Mouse (Mus musculus): ENCODE results near the gene Fgfr2. TPM values are rescaled to one million over a fixed set of nuclear protein-coding genes. Genes with fewer than 3 reads are reported as not detected.

Fgfr2 gene
- polyA plus RNA-seq, 1 experiment, result 0.17 TPM

GRCm38 (mm10) chr7:132316101-132317035 lies 806.8 kb downstream of the Fgfr2 start:
- TF ChIP-seq MYOG (IDR thresholded peaks at IDR 0.05; ENCODE audit: control insufficient read depth in 1 of 3, insufficient read depth in 1 of 3, insufficient read length in 2 of 3, low read depth in 2 of 3), result peak in 2 of 3 experiments; percentile 68 to 81
- no peak for TF ChIP-seq TCF12 (IDR thresholded peaks at IDR 0.05; ENCODE audit: insufficient read depth, poor library complexity, severe bottlenecking)
- peak; percentile 38 for TF ChIP-seq POLR2A (IDR thresholded peaks at IDR 0.05; ENCODE audit: insufficient read length, low read depth)
- peak in 2 of 3 experiments; percentile 58 to 70 for TF ChIP-seq MYOD1 (IDR thresholded peaks at IDR 0.05; ENCODE audit: control insufficient read depth in 1 of 3, insufficient read length in 2 of 3, low read depth in 2 of 3)
- H3K4me3 ChIP-seq, result peak overlapping the region; percentile 92

GRCm38 (mm10) chr7:132315149-132316091 lies 807.7 kb downstream of the Fgfr2 start:
- no peak for TF ChIP-seq CEBPB (IDR thresholded peaks at IDR 0.05; ENCODE audit: insufficient read depth, poor library complexity, severe bottlenecking)
- peak; percentile 41 for TF ChIP-seq POLR2AphosphoS2 (IDR thresholded peaks at IDR 0.05; ENCODE audit: insufficient read length, low read depth)
- no peak for TF ChIP-seq SRF (IDR thresholded peaks at IDR 0.05; ENCODE audit: control insufficient read depth, insufficient read length, low read depth)
- TF ChIP-seq MAX (IDR thresholded peaks at IDR 0.05; ENCODE audit: low read depth), result no peak
- peak; percentile 53 for TF ChIP-seq POLR2A (IDR thresholded peaks at IDR 0.05; ENCODE audit: insufficient read length, low read depth)
- peak in 1 of 3 experiments; percentile 51 for TF ChIP-seq MYOG (IDR thresholded peaks at IDR 0.05; ENCODE audit: control insufficient read depth in 1 of 3, insufficient read depth in 1 of 3, insufficient read length in 2 of 3, low read depth in 2 of 3)
- no peak for TF ChIP-seq USF1 (IDR thresholded peaks at IDR 0.05; ENCODE audit: low read depth)
- no peak for TF ChIP-seq TCF3 (IDR thresholded peaks at IDR 0.05; ENCODE audit: insufficient read length, low read depth)
- TF ChIP-seq REST (IDR thresholded peaks at IDR 0.05; ENCODE audit: insufficient read depth, insufficient read length), result no peak
- no peak for TF ChIP-seq TCF12 (IDR thresholded peaks at IDR 0.05; ENCODE audit: insufficient read depth, poor library complexity, severe bottlenecking)
- no peak for TF ChIP-seq MYOD1 (IDR thresholded peaks at IDR 0.05; ENCODE audit: control insufficient read depth in 1 of 3, insufficient read length in 2 of 3, low read depth in 2 of 3)
- no peak for TF ChIP-seq E2F4 (IDR thresholded peaks at IDR 0.05; ENCODE audit: insufficient read depth)

More at GRCm38 (mm10) chr7:132316101-132317035, 806.8 kb downstream of the Fgfr2 start:
- Histone ChIP-seq H3K36me3 (ENCODE audit: control insufficient read depth, insufficient read depth) (no peaks in the 10 kb centered on the region), H3K4me2 (ENCODE audit: low read depth) (peak overlapping the region; percentile 88), H3ac (ENCODE audit: control insufficient read depth, insufficient read length) (peak overlapping the region; percentile 58), H3K27me3 (ENCODE audit: control insufficient read depth, insufficient read depth, insufficient read length) (no peaks in the 10 kb centered on the region), H3K79me2 (ENCODE audit: control insufficient read depth, insufficient read depth) (peaks cover 39% of the 10 kb centered on the region)

GRCm38 (mm10) chr7:132312396-132312795 lies 810.8 kb downstream of the Fgfr2 start:
- no peak overlapping the region for H3K4me2 ChIP-seq (ENCODE audit: low read depth)
- H3K79me2 ChIP-seq (ENCODE audit: control insufficient read depth, insufficient read depth), result peaks cover 78% of the 10 kb centered on the region
- H3K4me3 ChIP-seq, result no peak overlapping the region
- no peak overlapping the region for H3ac ChIP-seq (ENCODE audit: control insufficient read depth, insufficient read length)
- H3K27me3 ChIP-seq (ENCODE audit: control insufficient read depth, insufficient read depth, insufficient read length), result no peaks in the 10 kb centered on the region
- no peaks in the 10 kb centered on the region for H3K36me3 ChIP-seq (ENCODE audit: control insufficient read depth, insufficient read depth)
- no peak for TF ChIP-seq USF1 (IDR thresholded peaks at IDR 0.05; ENCODE audit: low read depth)
- peak in 1 of 3 experiments; percentile 31 for TF ChIP-seq MYOD1 (IDR thresholded peaks at IDR 0.05; ENCODE audit: control insufficient read depth in 1 of 3, insufficient read length in 2 of 3, low read depth in 2 of 3)

More at GRCm38 (mm10) chr7:132315149-132316091, 807.7 kb downstream of the Fgfr2 start:
- Histone ChIP-seq H3ac (ENCODE audit: control insufficient read depth, insufficient read length) (peak overlapping the region; percentile 58), H3K27me3 (ENCODE audit: control insufficient read depth, insufficient read depth, insufficient read length) (no peaks in the 10 kb centered on the region), H3K36me3 (ENCODE audit: control insufficient read depth, insufficient read depth) (no peaks in the 10 kb centered on the region), H3K4me2 (ENCODE audit: low read depth) (peak overlapping the region; percentile 88), H3K79me2 (ENCODE audit: control insufficient read depth, insufficient read depth) (peaks cover 48% of the 10 kb centered on the region), H3K4me3 (peak overlapping the region; percentile 92)

GRCm38 (mm10) chr7:132308537-132309191 lies 814.5 kb downstream of the Fgfr2 start:
- H3K4me3 ChIP-seq, result no peak overlapping the region

More at GRCm38 (mm10) chr7:132308537-132309191, 814.5 kb downstream of the Fgfr2 start:
- Histone ChIP-seq H3K79me2 (ENCODE audit: control insufficient read depth, insufficient read depth) (peaks cover 82% of the 10 kb centered on the region), H3ac (ENCODE audit: control insufficient read depth, insufficient read length) (no peak overlapping the region), H3K4me2 (ENCODE audit: low read depth) (no peak overlapping the region), H3K27me3 (ENCODE audit: control insufficient read depth, insufficient read depth, insufficient read length) (no peaks in the 10 kb centered on the region), H3K36me3 (ENCODE audit: control insufficient read depth, insufficient read depth) (no peaks in the 10 kb centered on the region)
- TF ChIP-seq POLR2A (IDR thresholded peaks at IDR 0.05; ENCODE audit: insufficient read length, low read depth), result no peak
- TF ChIP-seq SRF (IDR thresholded peaks at IDR 0.05; ENCODE audit: control insufficient read depth, insufficient read length, low read depth), result no peak
- no peak for TF ChIP-seq E2F4 (IDR thresholded peaks at IDR 0.05; ENCODE audit: insufficient read depth)
- TF ChIP-seq TCF12 (IDR thresholded peaks at IDR 0.05; ENCODE audit: insufficient read depth, poor library complexity, severe bottlenecking), result no peak
- TF ChIP-seq CEBPB (IDR thresholded peaks at IDR 0.05; ENCODE audit: insufficient read depth, poor library complexity, severe bottlenecking), result no peak
- TF ChIP-seq MYOG (IDR thresholded peaks at IDR 0.05; ENCODE audit: control insufficient read depth in 1 of 3, insufficient read depth in 1 of 3, insufficient read length in 2 of 3, low read depth in 2 of 3), result no peak
- no peak for TF ChIP-seq MYOD1 (IDR thresholded peaks at IDR 0.05; ENCODE audit: control insufficient read depth in 1 of 3, insufficient read length in 2 of 3, low read depth in 2 of 3)
- no peak for TF ChIP-seq POLR2AphosphoS2 (IDR thresholded peaks at IDR 0.05; ENCODE audit: insufficient read length, low read depth)
- no peak for TF ChIP-seq REST (IDR thresholded peaks at IDR 0.05; ENCODE audit: insufficient read depth, insufficient read length)
- TF ChIP-seq MAX (IDR thresholded peaks at IDR 0.05; ENCODE audit: low read depth), result no peak
- no peak for TF ChIP-seq USF1 (IDR thresholded peaks at IDR 0.05; ENCODE audit: low read depth)
- TF ChIP-seq TCF3 (IDR thresholded peaks at IDR 0.05; ENCODE audit: insufficient read length, low read depth), result no peak
